Mouse (Mus musculus) embryo, embryonic 9.5 days (tissue): ENCODE measurements around the gene Izumo1.

Experiments used
- DNase-seq: peaks from one replicate; pipeline ENCODE4 v3.0.0-alpha.2; 2017; ENCODE audit errors: extremely low spot score

Gene Izumo1

GRCm38 (mm10) chr7:45621443-45621842, at the start of gene Izumo1:
Gene Izumo1, plus strand, starts transcription at chr7:45621811.
- DNase-seq = no peak

- DNase-seq = no peak
Observed at GRCm38 (mm10) chr7:45571966-45572365, 49.6 kb upstream of the Izumo1 start.

GRCm38 (mm10) chr7:45573954-45574353, 47.7 kb upstream of the Izumo1 start:
- DNase-seq = no peak

GRCm38 (mm10) chr7:45574472-45575379, 46.9 kb upstream of the Izumo1 start:
- no peak for DNase-seq

- no peak for DNase-seq
Observed at GRCm38 (mm10) chr7:45585923-45586322, 35.7 kb upstream of the Izumo1 start.

- no peak for DNase-seq
Observed at GRCm38 (mm10) chr7:45587631-45588592, 33.7 kb upstream of the Izumo1 start.

- peak; percentile 91 for DNase-seq
Observed at GRCm38 (mm10) chr7:45589173-45589572, 32.4 kb upstream of the Izumo1 start.

GRCm38 (mm10) chr7:45589898-45590297, 31.7 kb upstream of the Izumo1 start:
- no peak for DNase-seq

- DNase-seq = no peak
Observed at GRCm38 (mm10) chr7:45590874-45591273, 30.7 kb upstream of the Izumo1 start.

- no peak for DNase-seq
Observed at GRCm38 (mm10) chr7:45591880-45592279, 29.7 kb upstream of the Izumo1 start.

- peak; percentile 67 for DNase-seq
Observed at GRCm38 (mm10) chr7:45593118-45593815, 28.3 kb upstream of the Izumo1 start.

- DNase-seq = no peak
Observed at GRCm38 (mm10) chr7:45595176-45595575, 26.4 kb upstream of the Izumo1 start.

GRCm38 (mm10) chr7:45596107-45596506, 25.5 kb upstream of the Izumo1 start:
- DNase-seq = no peak

GRCm38 (mm10) chr7:45597013-45597412, 24.6 kb upstream of the Izumo1 start:
- DNase-seq = no peak

GRCm38 (mm10) chr7:45597527-45597926, 24.1 kb upstream of the Izumo1 start:
- DNase-seq = no peak

- no peak for DNase-seq
Observed at GRCm38 (mm10) chr7:45598960-45599879, 22.4 kb upstream of the Izumo1 start.

GRCm38 (mm10) chr7:45605704-45606289, 15.8 kb upstream of the Izumo1 start:
- no peak for DNase-seq

- no peak for DNase-seq
Observed at GRCm38 (mm10) chr7:45609511-45609910, 12.1 kb upstream of the Izumo1 start.

- no peak for DNase-seq
Observed at GRCm38 (mm10) chr7:45616277-45616676, 5.3 kb upstream of the Izumo1 start.

- no peak for DNase-seq
Observed at GRCm38 (mm10) chr7:45617042-45617695, 4.4 kb upstream of the Izumo1 start, which contains the start of gene Fut1. Gene Fut1, plus strand, starts transcription at chr7:45617289.
